Mouse (Mus musculus): ENCODE data around the gene Ephx1. TPM values are rescaled to one million over a fixed set of nuclear protein-coding genes. Genes with fewer than 3 reads are reported as not detected.

The Ephx1 gene
- total and polyA plus RNA-seq, 2 experiments from 2014 or later: 13.3 to 15.2 TPM

DNA sequence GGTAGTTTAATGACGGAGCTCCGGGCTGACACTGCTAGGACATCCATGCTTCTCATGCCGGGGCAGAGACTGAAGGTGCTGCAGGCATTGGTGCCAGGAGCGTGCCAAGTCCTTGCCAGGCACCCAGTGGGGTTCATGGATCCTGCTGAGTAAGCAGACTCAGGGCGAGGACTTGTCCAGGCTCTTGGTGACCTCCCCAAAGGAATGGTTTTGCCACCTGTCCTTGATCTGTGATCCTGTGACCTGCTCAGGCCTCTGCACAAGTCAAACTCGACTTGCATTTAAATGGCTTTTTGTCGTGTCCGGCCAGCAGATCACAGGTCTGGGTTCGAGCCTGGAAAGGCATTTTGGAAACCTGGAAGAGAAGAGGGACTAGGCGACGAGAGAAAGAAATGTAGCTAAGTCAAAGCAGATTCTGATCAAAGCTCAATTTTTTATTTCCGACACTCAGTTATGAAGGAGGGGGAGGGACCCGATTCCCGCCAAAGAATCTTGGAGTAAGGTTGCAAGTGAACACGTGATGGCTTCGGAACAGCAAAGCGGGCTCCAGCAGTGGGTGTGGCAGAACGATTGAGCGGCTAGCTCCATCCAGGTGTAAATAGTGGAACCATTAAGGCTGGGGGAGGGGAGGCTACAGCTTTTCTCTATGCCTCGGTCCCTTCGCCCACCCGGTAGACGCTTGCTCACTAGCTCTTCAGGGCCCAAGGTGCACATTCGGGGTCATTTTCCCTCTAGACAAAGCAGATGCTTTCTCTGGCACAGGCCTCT is 41.0 kb downstream of the Ephx1 start:
- Histone ChIP-seq H3K4me3 (ENCODE audit: low read length) (no peak overlapping the region), H3K27ac (no peak overlapping the region), H3K27me3 (ENCODE audit: insufficient read depth, low read length) (no peaks in the 10 kb centered on the region), H3K4me2 (ENCODE audit: low read depth, low read length) (no peak overlapping the region), H3K4me1 (ENCODE audit: insufficient read depth, low read length) (no peaks in the 10 kb centered on the region), H3K36me3 (ENCODE audit: insufficient read depth, low read length) (no peaks in the 10 kb centered on the region), H3K9ac (replicated peaks; ENCODE audit: low read length) (no peak overlapping the region), H3K9me3 (ENCODE audit: low read length) (no peaks in the 10 kb centered on the region)
- 86% methylated on average over 22 of the region's 24 CpGs for whole genome bisulfite sequencing
- no peak for DNase-seq (ENCODE audit: low spot score)
- no peak for TF ChIP-seq CTCF (IDR thresholded peaks at IDR 0.05; ENCODE audit: low read depth)
- ATAC-seq: no peak

DNA sequence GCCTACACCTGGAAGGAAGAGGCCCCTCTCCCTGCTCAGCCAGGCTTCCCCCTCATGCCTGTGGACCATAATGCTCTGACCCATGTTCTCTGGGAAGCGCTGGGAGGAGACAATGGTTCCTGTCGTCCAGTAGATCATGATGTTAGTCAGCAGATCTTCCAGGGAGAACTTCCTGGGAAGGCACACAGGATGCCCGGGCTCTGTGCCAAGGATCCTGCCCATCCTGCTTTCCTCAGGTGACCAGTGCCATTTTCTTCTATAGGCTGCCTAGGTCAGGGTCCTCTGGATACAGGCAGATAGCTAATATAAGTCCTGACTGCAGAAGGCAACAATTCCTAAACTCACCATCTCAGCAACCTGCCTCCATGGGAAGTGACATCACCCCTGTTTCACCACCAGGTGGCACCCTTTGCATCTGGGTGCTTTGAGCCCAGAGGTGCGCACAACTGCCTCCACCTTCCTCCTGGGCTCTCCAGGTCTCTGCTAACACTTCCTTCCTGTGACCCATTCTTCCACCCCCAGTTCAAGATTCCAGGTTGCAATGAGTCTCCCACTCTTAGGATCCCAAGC is 44.5 kb downstream of the Ephx1 start:
- ATAC-seq (no peak), DNase-seq (ENCODE audit: low spot score) (peak; percentile 22)
- no peak overlapping the region for H3K4me3 ChIP-seq (ENCODE audit: low read length)
- H3K36me3 ChIP-seq (ENCODE audit: insufficient read depth, low read length): no peaks in the 10 kb centered on the region
- H3K27me3 ChIP-seq (ENCODE audit: insufficient read depth, low read length): no peaks in the 10 kb centered on the region
- H3K4me1 ChIP-seq (ENCODE audit: insufficient read depth, low read length): no peaks in the 10 kb centered on the region
- H3K9me3 ChIP-seq (ENCODE audit: low read length): no peaks in the 10 kb centered on the region
- no peak overlapping the region for H3K27ac ChIP-seq
- TF ChIP-seq CTCF (IDR thresholded peaks at IDR 0.05; ENCODE audit: low read depth): peak; percentile 70
- H3K9ac ChIP-seq (replicated peaks; ENCODE audit: low read length): no peak overlapping the region
- no peak overlapping the region for H3K4me2 ChIP-seq (ENCODE audit: low read depth, low read length)
- WGBS: 59% methylated on average over 4 of the region's 4 CpGs

DNA sequence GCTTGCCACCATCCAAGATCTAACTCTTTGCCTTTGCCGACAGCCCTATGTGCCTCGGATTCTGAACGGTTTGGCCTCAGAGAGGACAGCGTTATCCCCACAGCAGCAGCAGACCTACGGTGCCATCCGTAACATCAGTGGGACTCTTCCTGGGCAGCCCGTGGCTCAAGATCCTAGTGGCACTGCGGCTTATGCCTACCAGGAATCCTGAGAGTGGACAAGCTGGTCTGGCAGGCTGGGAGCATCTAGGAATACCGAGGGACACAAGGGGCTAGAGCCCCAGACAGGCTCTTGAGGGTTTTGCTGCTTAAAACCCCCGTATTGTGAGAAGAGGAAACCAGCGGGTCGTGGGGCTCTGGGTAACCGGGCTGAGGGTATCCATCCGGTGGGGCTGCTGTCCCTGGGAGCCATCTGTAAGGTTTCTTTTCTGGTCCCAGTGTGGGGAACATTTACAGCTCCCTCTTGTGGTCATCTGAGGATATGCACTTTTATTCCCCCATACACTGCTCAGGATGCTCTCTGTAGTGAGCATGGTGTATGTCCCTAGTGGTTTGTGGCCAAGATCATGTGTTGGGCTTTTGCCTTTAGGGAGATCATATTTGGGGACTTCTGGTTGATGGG is 46.5 kb downstream of the Ephx1 start:
- ATAC-seq: peak; percentile 70; the same call in 1 of the 2 replicates
- 62% methylated on average over 14 of the region's 14 CpGs for WGBS

DNA sequence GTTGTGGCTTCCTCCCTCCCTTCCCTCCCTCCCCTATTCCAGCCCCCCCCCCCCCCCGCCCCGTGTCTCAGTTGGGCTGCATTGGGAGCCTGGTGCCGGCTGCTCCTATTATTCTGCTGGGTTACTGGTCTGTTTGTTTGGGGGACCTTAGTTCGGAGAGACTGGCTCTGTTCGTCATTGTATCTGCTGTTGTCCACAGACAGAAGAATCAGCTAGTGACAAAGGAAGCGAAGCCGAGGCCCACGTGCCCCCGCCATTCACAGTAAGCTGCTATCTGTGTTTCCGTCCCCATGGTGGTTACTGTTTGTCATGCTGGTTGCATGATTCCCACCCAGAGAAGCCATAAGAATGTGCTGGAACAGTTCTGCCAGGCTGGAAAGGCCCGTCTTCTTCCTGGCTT is 47.8 kb downstream of the Ephx1 start:
- Histone ChIP-seq H3K27ac (no peak overlapping the region), H3K9ac (replicated peaks; ENCODE audit: low read length) (no peak overlapping the region), H3K4me2 (ENCODE audit: low read depth, low read length) (no peak overlapping the region), H3K4me1 (ENCODE audit: insufficient read depth, low read length) (no peaks in the 10 kb centered on the region), H3K27me3 (ENCODE audit: insufficient read depth, low read length) (no peaks in the 10 kb centered on the region), H3K9me3 (ENCODE audit: low read length) (no peaks in the 10 kb centered on the region), H3K36me3 (ENCODE audit: insufficient read depth, low read length) (no peaks in the 10 kb centered on the region), H3K4me3 (ENCODE audit: low read length) (no peak overlapping the region)
- DNase-seq (ENCODE audit: low spot score) (no peak), ATAC-seq (no peak)
- WGBS: 59% methylated on average over 9 of the region's 11 CpGs
- no peak for TF ChIP-seq CTCF (IDR thresholded peaks at IDR 0.05; ENCODE audit: low read depth)

More for the DNA sequence above, 46.5 kb downstream of the Ephx1 start:
- Histone ChIP-seq H3K9ac (replicated peaks; ENCODE audit: low read length) (no peak overlapping the region), H3K9me3 (ENCODE audit: low read length) (no peaks in the 10 kb centered on the region), H3K27ac (no peak overlapping the region), H3K27me3 (ENCODE audit: insufficient read depth, low read length) (no peaks in the 10 kb centered on the region), H3K4me2 (ENCODE audit: low read depth, low read length) (no peak overlapping the region), H3K4me3 (ENCODE audit: low read length) (no peak overlapping the region), H3K36me3 (ENCODE audit: insufficient read depth, low read length) (no peaks in the 10 kb centered on the region), H3K4me1 (ENCODE audit: insufficient read depth, low read length) (no peaks in the 10 kb centered on the region)
- TF ChIP-seq CTCF (IDR thresholded peaks at IDR 0.05; ENCODE audit: low read depth): peak; percentile 82
- peak; percentile 71 for DNase-seq (ENCODE audit: low spot score)

DNA sequence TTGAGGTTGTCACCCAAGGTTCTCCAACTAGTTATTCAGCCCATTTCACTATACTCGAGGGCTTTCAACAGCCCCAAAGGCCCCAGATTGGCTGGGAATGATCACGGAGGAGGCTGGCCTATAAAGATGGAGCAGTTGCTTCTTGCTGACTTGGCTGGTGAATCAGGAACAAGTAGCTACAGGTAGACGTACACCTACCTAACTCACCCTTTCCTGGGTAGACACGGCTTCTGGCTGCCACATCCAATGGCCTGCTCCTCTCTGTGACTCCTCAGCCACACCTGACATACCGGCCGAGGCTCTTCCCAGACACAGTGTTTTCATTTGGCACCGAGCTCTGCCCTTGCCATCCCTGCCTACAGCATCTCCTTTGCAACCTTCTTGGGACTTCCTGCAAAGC is 53.4 kb downstream of the Ephx1 start:
- no peak overlapping the region for H3K9ac ChIP-seq (replicated peaks; ENCODE audit: low read length)
- no peaks in the 10 kb centered on the region for H3K36me3 ChIP-seq (ENCODE audit: insufficient read depth, low read length)
- DNase-seq (ENCODE audit: low spot score) (no peak), ATAC-seq (no peak)
- 94% methylated on average over 7 of the region's 7 CpGs for WGBS
- no peaks in the 10 kb centered on the region for H3K9me3 ChIP-seq (ENCODE audit: low read length)
- no peak overlapping the region for H3K27ac ChIP-seq
- H3K4me2 ChIP-seq (ENCODE audit: low read depth, low read length): no peak overlapping the region
- no peaks in the 10 kb centered on the region for H3K27me3 ChIP-seq (ENCODE audit: insufficient read depth, low read length)
- no peak for TF ChIP-seq CTCF (IDR thresholded peaks at IDR 0.05; ENCODE audit: low read depth)
- H3K4me1 ChIP-seq (ENCODE audit: insufficient read depth, low read length): no peaks in the 10 kb centered on the region
- H3K4me3 ChIP-seq (ENCODE audit: low read length): no peak overlapping the region

DNA sequence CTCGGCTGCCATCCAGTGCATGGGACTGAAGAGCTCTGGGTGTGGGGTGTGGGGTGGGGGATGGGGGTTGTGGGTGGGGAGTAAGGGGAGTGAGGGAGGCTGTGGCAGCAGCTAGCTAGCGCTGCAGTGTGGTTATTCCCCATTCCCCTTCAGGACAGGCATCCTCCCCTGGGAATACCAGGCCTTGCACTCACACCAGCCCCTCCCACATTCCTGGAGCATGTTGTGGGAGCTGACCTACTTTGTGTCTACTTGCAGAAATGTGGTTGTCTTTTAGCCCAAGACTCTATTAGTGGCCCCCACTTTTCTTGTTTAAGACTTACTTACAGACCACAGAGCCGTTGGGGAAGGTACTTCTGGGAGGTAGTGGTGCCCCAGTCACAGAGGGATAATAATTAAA is 54.2 kb downstream of the Ephx1 start:
- DNase-seq (ENCODE audit: low spot score): no peak
- Histone ChIP-seq H3K9ac (replicated peaks; ENCODE audit: low read length) (no peak overlapping the region), H3K4me2 (ENCODE audit: low read depth, low read length) (no peak overlapping the region), H3K4me3 (ENCODE audit: low read length) (no peak overlapping the region), H3K36me3 (ENCODE audit: insufficient read depth, low read length) (no peaks in the 10 kb centered on the region), H3K4me1 (ENCODE audit: insufficient read depth, low read length) (no peaks in the 10 kb centered on the region), H3K27me3 (ENCODE audit: insufficient read depth, low read length) (no peaks in the 10 kb centered on the region), H3K27ac (no peak overlapping the region), H3K9me3 (ENCODE audit: low read length) (no peaks in the 10 kb centered on the region)
- no peak; the same call in 1 of the 2 replicates for ATAC-seq
- 64% methylated on average over 3 of the region's 3 CpGs for WGBS
- no peak for TF ChIP-seq CTCF (IDR thresholded peaks at IDR 0.05; ENCODE audit: low read depth)

All from hindbrain, postnatal 0 days (tissue).